Mouse (Mus musculus) C2C12 (cell line): Measurements from ENCODE around the gene Rft1.

Source experiments
- CEBPB ChIP-seq: IDR thresholded peaks from one replicate; pipeline ENCODE4 v1.6.1; 2011; ENCODE audit warnings: low read depth, mild to moderate bottlenecking, control low read depth, moderate library complexity
- CTCF ChIP-seq: IDR thresholded peaks from one replicate; pipeline ENCODE4 v1.5.1; 2011; ENCODE audit not compliant: control insufficient read depth, insufficient read depth, insufficient read length
- FOSL1 ChIP-seq: IDR thresholded peaks from one replicate; pipeline ENCODE4 v1.8.0; 2011; ENCODE audit warnings: mild to moderate bottlenecking, low read length; ENCODE audit not compliant: poor library complexity, insufficient read depth, severe bottlenecking
- MAX ChIP-seq: IDR thresholded peaks from one replicate; pipeline ENCODE4 v1.6.1; 2011; ENCODE audit warnings: mild to moderate bottlenecking, control low read depth
- MYOD1 ChIP-seq: IDR thresholded peaks from one replicate; pipeline ENCODE4 v1.6.1; 2011; ENCODE audit warnings: low read depth; ENCODE audit not compliant: control insufficient read depth, insufficient read length
- MYOG ChIP-seq: IDR thresholded peaks from one replicate; pipeline ENCODE4 v1.6.1; 2011; ENCODE audit not compliant: control insufficient read depth, insufficient read length; ENCODE audit errors: extremely low read depth
- USF1 ChIP-seq: IDR thresholded peaks from one replicate; pipeline ENCODE4 v1.6.1; 2011; ENCODE audit warnings: low read depth, mild to moderate bottlenecking, control low read depth, moderate library complexity

DNA sequence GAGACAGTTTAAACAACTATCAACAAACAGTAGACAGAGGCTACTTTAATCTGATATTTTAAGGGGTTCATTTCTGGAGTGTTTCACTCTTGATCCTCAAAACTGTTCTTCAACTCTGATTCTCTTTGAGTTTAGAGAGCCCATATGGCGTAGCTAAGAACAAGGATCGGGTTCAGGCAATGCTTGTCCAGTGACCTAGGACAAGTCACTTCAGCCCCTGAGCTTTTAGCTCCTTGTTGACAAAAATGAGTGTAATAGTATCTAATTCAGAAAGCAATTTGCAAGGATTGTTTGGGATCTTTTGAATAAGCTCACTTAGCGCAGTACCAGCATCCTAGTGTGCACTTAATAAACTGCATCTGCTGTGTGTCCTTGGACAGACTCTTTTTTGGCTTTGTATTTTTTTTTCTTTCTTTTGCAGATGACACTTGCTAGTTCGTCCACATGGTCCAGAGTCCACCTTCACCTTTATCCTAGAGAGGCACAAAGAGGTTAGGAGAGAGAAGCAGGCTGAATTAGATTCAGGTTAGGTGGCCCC, 600 bp downstream of the Rft1 start:
- no peak for TF ChIP-seq CTCF
- no peak for TF ChIP-seq MYOD1
- no peak for TF ChIP-seq MYOG
- no peak for TF ChIP-seq CEBPB
- no peak for TF ChIP-seq USF1
- no peak for TF ChIP-seq MAX
- TF ChIP-seq FOSL1 = no peak
